Mouse (Mus musculus) layer of hippocampus, postnatal 10 days (tissue): ENCODE measurements at regions not wholly inside any gene's neighbourhood (a gene's known extent, or its start where the extent isn't known, plus 50 kb on each side); places are given as distances from the start of the nearest gene placed in this dataset.

Source experiments
- DNase-seq, 2 experiments: peaks; one replicate each; pipeline ENCODE4 v3.0.0; 2021; ENCODE audit warnings: low spot score in 2 of 2

- peak; percentile 32 for DNase-seq
Observed at GRCm38 (mm10) chr9:122437464-122437863, 86.1 kb downstream of the Abhd5 start.

GRCm38 (mm10) chr9:122446387-122447105, 95.1 kb downstream of the Abhd5 start:
- DNase-seq = no peak

- DNase-seq = no peak
Observed at GRCm38 (mm10) chr9:122447568-122447967, 96.2 kb downstream of the Abhd5 start.

- no peak for DNase-seq
Observed at GRCm38 (mm10) chr9:122448342-122448741, 96.9 kb downstream of the Abhd5 start.

GRCm38 (mm10) chr9:122450524-122450923, 99.1 kb downstream of the Abhd5 start:
- DNase-seq = no peak

- no peak for DNase-seq
Observed at GRCm38 (mm10) chr9:122455301-122455700, 103.9 kb downstream of the Abhd5 start.

- no peak for DNase-seq
Observed at GRCm38 (mm10) chr9:122455779-122456178, 104.4 kb downstream of the Abhd5 start.

- no peak for DNase-seq
Observed at GRCm38 (mm10) chr9:122459491-122459890, 108.1 kb downstream of the Abhd5 start.

GRCm38 (mm10) chr9:122471539-122471938, 120.1 kb downstream of the Abhd5 start:
- no peak for DNase-seq

- DNase-seq = peak; percentile 36 to 53
Observed at GRCm38 (mm10) chr9:122476356-122476755, 124.9 kb downstream of the Abhd5 start.

GRCm38 (mm10) chr9:122487001-122487400, 135.6 kb downstream of the Abhd5 start:
- no peak for DNase-seq

GRCm38 (mm10) chr9:122494691-122495090, 143.3 kb downstream of the Abhd5 start:
- DNase-seq = no peak

- DNase-seq = no peak
Observed at GRCm38 (mm10) chr9:122496482-122496985, 145.1 kb downstream of the Abhd5 start.

- peak; percentile 19 to 41 for DNase-seq
Observed at GRCm38 (mm10) chr9:122501864-122502341, 150.5 kb downstream of the Abhd5 start.

GRCm38 (mm10) chr9:122521569-122521968, 170.2 kb downstream of the Abhd5 start:
- DNase-seq = no peak

GRCm38 (mm10) chr9:122525621-122526055, 174.2 kb downstream of the Abhd5 start:
- no peak for DNase-seq

- DNase-seq = no peak
Observed at GRCm38 (mm10) chr9:122528267-122528666, 176.9 kb downstream of the Abhd5 start.

GRCm38 (mm10) chr9:122529721-122530120, 178.3 kb downstream of the Abhd5 start:
- DNase-seq = no peak

- no peak for DNase-seq
Observed at GRCm38 (mm10) chr9:122531806-122532205, 180.4 kb downstream of the Abhd5 start.

- peak; percentile 43 to 60 for DNase-seq
Observed at GRCm38 (mm10) chr9:122534121-122534814, 182.9 kb downstream of the Abhd5 start.

- no peak for DNase-seq
Observed at GRCm38 (mm10) chr9:122534965-122535364, 183.6 kb downstream of the Abhd5 start.

GRCm38 (mm10) chr9:122540091-122540490, 188.7 kb downstream of the Abhd5 start:
- no peak for DNase-seq
